11 mouse cellular contexts compared by ENCODE assay signal in the genomic region with DNA sequence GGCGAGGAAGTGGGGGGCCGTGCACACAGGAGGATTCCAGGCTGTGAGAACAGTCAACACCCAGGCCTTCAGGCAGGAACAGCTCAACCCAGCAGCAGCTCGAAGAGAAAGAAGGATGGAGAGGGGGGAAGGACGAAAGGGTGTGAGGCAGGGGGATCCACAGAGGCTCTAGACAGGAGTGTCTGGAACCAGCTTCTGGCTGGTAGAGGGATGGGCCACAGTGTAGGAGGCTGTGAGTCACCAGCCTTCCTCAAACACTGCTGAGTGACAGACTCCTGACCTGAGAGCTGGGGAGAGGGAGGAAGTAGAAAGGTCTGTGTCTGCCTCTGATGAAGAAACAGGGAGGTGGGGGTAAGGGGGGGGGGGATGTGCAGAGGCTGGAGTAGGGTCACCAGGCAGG. TPM values are rescaled to one million over a fixed set of nuclear protein-coding genes. Genes with fewer than 3 reads are reported as not detected.
DNase-seq lines count a peak whose midpoint lies in the region; ATAC-seq and TF ChIP-seq lines count a peak whose summit lies in the region.
"Had no signal": no experiment of that assay in that cellular context is flagged by ENCODE, and none has a peak within 500 bp of the region (broad histone marks: within the 10 kb centered on the region; RNA-seq: fewer than 3 reads in every experiment).

No protein-coding gene starts in this region.

- no peak overlapping the region for H3K4me2 ChIP-seq in forebrain, postnatal 0 days (ENCODE audit: low read depth)
- no peak overlapping the region for H3K4me2 ChIP-seq in forebrain, embryonic 14.5 days (ENCODE audit: low read length)
- no peak overlapping the region for H3K4me2 ChIP-seq in stomach, postnatal 0 days (replicated peaks; ENCODE audit: low read depth)
- H3K4me2 ChIP-seq: forebrain, embryonic 15.5 days had no signal

- no peak for TF ChIP-seq EP300 in stomach, postnatal 0 days (optimal IDR thresholded peaks at IDR 0.05)

- DNase-seq in forebrain, postnatal 0 days = no peak
- no peak for DNase-seq in forebrain, embryonic 14.5 days (ENCODE audit: low spot score)
- peak; percentile 47 to 61 for DNase-seq in right cerebral cortex, postnatal 10 days (ENCODE audit: low spot score in 2 of 2)
- no peak for DNase-seq in right cerebral cortex, postnatal 25 days
- peak; percentile 10 for DNase-seq in liver
- DNase-seq in stomach, postnatal 0 days (ENCODE audit: low spot score) = peak; percentile 45
- no peak for DNase-seq in B cell, adult 2 months
- no peak for DNase-seq in heart, postnatal 4 days
- DNase-seq: heart, postnatal 36 days had no signal

- H3K4me1 ChIP-seq in forebrain, postnatal 0 days (ENCODE audit: insufficient read depth) = no peaks in the 10 kb centered on the region
- peaks cover 5% of the 10 kb centered on the region; the same call in 1 of the 2 replicates for H3K4me1 ChIP-seq in forebrain, embryonic 14.5 days (ENCODE audit: control insufficient read depth, insufficient read depth, low read length)
- H3K4me1 ChIP-seq in stomach, postnatal 0 days (replicated peaks; ENCODE audit: control insufficient read depth, insufficient read depth) = no peaks in the 10 kb centered on the region

- no peaks in the 10 kb centered on the region for H3K9me3 ChIP-seq in forebrain, postnatal 0 days (ENCODE audit: low read length)
- no peaks in the 10 kb centered on the region for H3K9me3 ChIP-seq in forebrain, embryonic 14.5 days (replicated peaks; ENCODE audit: control insufficient read depth, low read length)
- H3K9me3 ChIP-seq in stomach, postnatal 0 days (ENCODE audit: control insufficient read depth, low read length) = no peaks in the 10 kb centered on the region
- H3K9me3 ChIP-seq: forebrain, embryonic 15.5 days had no signal

- H3K36me3 ChIP-seq in forebrain, postnatal 0 days (ENCODE audit: insufficient read depth) = no peaks in the 10 kb centered on the region
- no peaks in the 10 kb centered on the region for H3K36me3 ChIP-seq in forebrain, embryonic 14.5 days (ENCODE audit: control insufficient read depth, insufficient read depth, low read length)
- no peaks in the 10 kb centered on the region for H3K36me3 ChIP-seq in stomach, postnatal 0 days (ENCODE audit: control insufficient read depth, insufficient read depth, low read length)
- H3K36me3 ChIP-seq: forebrain, embryonic 15.5 days had no signal

- WGBS in forebrain, postnatal 0 days = 67% methylated on average over 4 of the region's 4 CpGs
- WGBS in forebrain, embryonic 14.5 days = 73% methylated on average over 4 of the region's 4 CpGs
- 49% methylated on average over 4 of the region's 4 CpGs for WGBS in stomach, postnatal 0 days

- H3K27me3 ChIP-seq in forebrain, postnatal 0 days (ENCODE audit: insufficient read depth, low read length) = no peaks in the 10 kb centered on the region
- H3K27me3 ChIP-seq in forebrain, embryonic 14.5 days (replicated peaks; ENCODE audit: control insufficient read depth, insufficient read depth, low read length) = no peaks in the 10 kb centered on the region
- H3K27me3 ChIP-seq in stomach, postnatal 0 days (ENCODE audit: control insufficient read depth, insufficient read depth, low read length) = no peaks in the 10 kb centered on the region
- H3K27me3 ChIP-seq: forebrain, embryonic 15.5 days had no signal

- no peak overlapping the region for H3K4me3 ChIP-seq in forebrain, postnatal 0 days (ENCODE audit: low read depth, low read length)
- no peak overlapping the region for H3K4me3 ChIP-seq in forebrain, embryonic 14.5 days (ENCODE audit: low read depth, low read length)
- no peak overlapping the region for H3K4me3 ChIP-seq in stomach, postnatal 0 days (ENCODE audit: low read depth, low read length)
- H3K4me3 ChIP-seq: forebrain, embryonic 15.5 days; left cerebral cortex, adult 2 months had no signal

- no peak overlapping the region for H3K9ac ChIP-seq in forebrain, postnatal 0 days
- no peak overlapping the region for H3K9ac ChIP-seq in forebrain, embryonic 14.5 days (ENCODE audit: low read length)
- no peak overlapping the region for H3K9ac ChIP-seq in stomach, postnatal 0 days (ENCODE audit: low read length)
- H3K9ac ChIP-seq: forebrain, embryonic 15.5 days had no signal

- ATAC-seq in forebrain, postnatal 0 days = peak; percentile 43; the same call in 1 of the 2 replicates
- ATAC-seq in forebrain, embryonic 14.5 days = no peak
- peak; percentile 84 for ATAC-seq in stomach, postnatal 0 days (ENCODE audit: low FRiP score, low TSS enrichment)
- ATAC-seq: forebrain, embryonic 15.5 days had no signal

- TF ChIP-seq CTCF in forebrain, postnatal 0 days (IDR thresholded peaks at IDR 0.05; ENCODE audit: low read depth) = no peak
- TF ChIP-seq CTCF in stomach, postnatal 0 days (IDR thresholded peaks at IDR 0.05; ENCODE audit: low read depth) = no peak

- H3K27ac ChIP-seq in forebrain, postnatal 0 days (ENCODE audit: low read depth, low read length) = no peak overlapping the region
- no peak overlapping the region for H3K27ac ChIP-seq in forebrain, embryonic 14.5 days (ENCODE audit: low read depth, low read length)
- no peak overlapping the region for H3K27ac ChIP-seq in stomach, postnatal 0 days (replicated peaks)
- H3K27ac ChIP-seq: forebrain, embryonic 15.5 days; left cerebral cortex, adult 2 months had no signal

RNA-seq across cellular contexts. Expression of a gene that starts 10.6 kb away (rescaled TPM):
- 5.5 and 9.8 TPM in 2 replicates for total RNA-seq in forebrain, postnatal 0 days (2014; rRNA removed)
- polyA plus RNA-seq in forebrain, postnatal 0 days (2015; fragmentation: Nextera tagmentation; extraction: Ambion mirVana) = 3.9 and 5.5 TPM in 2 replicates
- polyA plus RNA-seq in forebrain, embryonic 14.5 days (2014; fragmentation: Nextera tagmentation; extraction: Ambion mirVana) = 2.4 and 2.7 TPM in 2 replicates
- 5.2 and 5.8 TPM in 2 replicates for polyA plus RNA-seq in stomach, postnatal 0 days (2015; fragmentation: Nextera tagmentation; extraction: Ambion mirVana)
- 1 to 10 TPM; 4.2 to 5.6 TPM for total RNA-seq in heart, postnatal 4 days (2021)

RNA-seq across cellular contexts. Expression of a gene that starts 34.9 kb away (rescaled TPM):
- total RNA-seq in forebrain, postnatal 0 days (2014; rRNA removed) = 1.1 and 1.4 TPM in 2 replicates
- polyA plus RNA-seq in forebrain, postnatal 0 days (2015; fragmentation: Nextera tagmentation; extraction: Ambion mirVana) = 5.9 and 6.5 TPM in 2 replicates
- polyA plus RNA-seq in forebrain, embryonic 14.5 days (2014; fragmentation: Nextera tagmentation; extraction: Ambion mirVana) = 3.5 and 5.9 TPM in 2 replicates
- polyA plus RNA-seq in stomach, postnatal 0 days (2015; fragmentation: Nextera tagmentation; extraction: Ambion mirVana) = 6.4 and 8.0 TPM in 2 replicates
- total RNA-seq in heart, postnatal 4 days (2021) = 1 to 10 TPM; 2.1 to 2.6 TPM

Comparison
In these comparisons a context has a peak if more than half of its experiments do, and no peak if none do; other contexts are left out.
1. DNase-seq: peak in right cerebral cortex, postnatal 10 days (2 of 2), liver (single experiment) and stomach, postnatal 0 days (single experiment); none in forebrain, postnatal 0 days (single experiment), forebrain, embryonic 14.5 days (single experiment), right cerebral cortex, postnatal 25 days (single experiment), B cell, adult 2 months (0 of 2) and heart, postnatal 4 days (single experiment).